Mouse (Mus musculus): ENCODE data around the gene Yy2.

GRCm38 (mm10) chrX:157547082-157547481 lies 21.7 kb downstream of the Yy2 start:
- TF ChIP-seq POLR2A (IDR thresholded peaks at IDR 0.05; ENCODE audit: control insufficient read depth, extremely low read depth, insufficient read depth, low read length, poor library complexity) (no peak), CTCF (IDR thresholded peaks at IDR 0.05; ENCODE audit: borderline replicate concordance, control insufficient read depth, extremely low read depth, insufficient read depth, low read length, poor library complexity) (no peak)

Measured in thymus, adult 2 months (tissue).